Mouse (Mus musculus): ENCODE measurements around the gene Arhgef10l. TPM values are rescaled to one million over a fixed set of nuclear protein-coding genes. Genes with fewer than 3 reads are reported as not detected.

Gene Arhgef10l
- total and polyA plus RNA-seq, 3 experiments: 10.2 to 26.0 TPM; not detected in 1

GRCm38 (mm10) chr4:140555273-140555672 is 110.5 kb downstream of the Arhgef10l start (continued):
- no peak for TF ChIP-seq EP300 (IDR thresholded peaks at IDR 0.05; ENCODE audit: low read depth in 1 of 2, low read length in 2 of 2)
- TF ChIP-seq MYC (IDR thresholded peaks at IDR 0.05; ENCODE audit: low read depth, low read length): no peak
- TF ChIP-seq ETS1 (IDR thresholded peaks at IDR 0.05; ENCODE audit: low read depth, low read length): no peak
- no peak for TF ChIP-seq RCOR1 (IDR thresholded peaks at IDR 0.05; ENCODE audit: low read depth, low read length)
- no peak for TF ChIP-seq CHD2 (IDR thresholded peaks at IDR 0.05; ENCODE audit: low read length)
- no peak for TF ChIP-seq USF2 (IDR thresholded peaks at IDR 0.05; ENCODE audit: borderline replicate concordance in 1 of 2, insufficient read depth in 1 of 2, low read depth in 1 of 2, low read length in 2 of 2)
- TF ChIP-seq CHD1 (IDR thresholded peaks at IDR 0.05; ENCODE audit: low read depth, low read length): no peak
- no peak for TF ChIP-seq E2F4 (IDR thresholded peaks at IDR 0.05; ENCODE audit: borderline replicate concordance, low read depth, low read length)
- peak; percentile 83 to 84 (median 84) for TF ChIP-seq CTCF (IDR thresholded peaks at IDR 0.05 in 2 of 3, conservative IDR thresholded peaks at IDR 0.05 in 1 of 3; ENCODE audit: control insufficient read depth in 1 of 3, insufficient read depth in 1 of 3, low read depth in 2 of 3, low read length in 3 of 3, poor library complexity in 1 of 3, severe bottlenecking in 1 of 3)
- TF ChIP-seq BHLHE40 (IDR thresholded peaks at IDR 0.05; ENCODE audit: borderline replicate concordance, low read depth, low read length): no peak
- no peak for TF ChIP-seq GATA1 (IDR thresholded peaks at IDR 0.05; ENCODE audit: low read depth, low read length)
- TF ChIP-seq POLR2AphosphoS5 (IDR thresholded peaks at IDR 0.05; ENCODE audit: borderline replicate concordance, low read depth, low read length): no peak
- TF ChIP-seq KAT2A (conservative IDR thresholded peaks at IDR 0.05; ENCODE audit: low read depth, low read length): no peak
- TF ChIP-seq NELFE (IDR thresholded peaks at IDR 0.05; ENCODE audit: low read depth, low read length): no peak

- TF ChIP-seq SMC3 (IDR thresholded peaks at IDR 0.05; ENCODE audit: low read depth, low read length) (no peak), EP300 (IDR thresholded peaks at IDR 0.05; ENCODE audit: low read depth in 1 of 2, low read length in 2 of 2) (no peak), BHLHE40 (IDR thresholded peaks at IDR 0.05; ENCODE audit: borderline replicate concordance, low read depth, low read length) (no peak), KAT2A (conservative IDR thresholded peaks at IDR 0.05; ENCODE audit: low read depth, low read length) (no peak), HCFC1 (IDR thresholded peaks at IDR 0.05; ENCODE audit: low read depth, low read length) (no peak), POLR2AphosphoS5 (IDR thresholded peaks at IDR 0.05; ENCODE audit: borderline replicate concordance, low read depth, low read length) (no peak), MYC (IDR thresholded peaks at IDR 0.05; ENCODE audit: low read depth, low read length) (no peak), MAZ (IDR thresholded peaks at IDR 0.05; ENCODE audit: low read depth, low read length) (no peak), CTCF (IDR thresholded peaks at IDR 0.05 in 2 of 3, conservative IDR thresholded peaks at IDR 0.05 in 1 of 3; ENCODE audit: control insufficient read depth in 1 of 3, insufficient read depth in 1 of 3, low read depth in 2 of 3, low read length in 3 of 3, poor library complexity in 1 of 3, severe bottlenecking in 1 of 3) (no peak), MXI1 (IDR thresholded peaks at IDR 0.05; ENCODE audit: low read depth, low read length) (no peak), GATA1 (IDR thresholded peaks at IDR 0.05; ENCODE audit: low read depth, low read length) (no peak), ZKSCAN1 (IDR thresholded peaks at IDR 0.05; ENCODE audit: low read depth, low read length) (no peak), CHD1 (IDR thresholded peaks at IDR 0.05; ENCODE audit: low read depth, low read length) (no peak), USF1 (IDR thresholded peaks at IDR 0.05; ENCODE audit: low read depth, low read length) (no peak), ZMIZ1 (IDR thresholded peaks at IDR 0.05; ENCODE audit: low read depth, low read length) (no peak), TBP (IDR thresholded peaks at IDR 0.05; ENCODE audit: low read depth, low read length) (no peak), ELF1 (IDR thresholded peaks at IDR 0.05; ENCODE audit: low read depth, low read length) (no peak), MYB (IDR thresholded peaks at IDR 0.05; ENCODE audit: low read depth, low read length) (no peak), GABPA (IDR thresholded peaks at IDR 0.05; ENCODE audit: low read depth, low read length) (no peak), SIN3A (IDR thresholded peaks at IDR 0.05; ENCODE audit: low read length) (no peak)
- Histone ChIP-seq H3K9me3 (replicated peaks; ENCODE audit: insufficient read depth, low read length) (no peaks in the 10 kb centered on the region), H3K27ac (ENCODE audit: control insufficient read depth, low read depth, low read length) (no peak overlapping the region), H3K27me3 (ENCODE audit: control insufficient read depth in 1 of 2, insufficient read depth in 2 of 2, low read length in 2 of 2) (no peaks in the 10 kb centered on the region), H3K9ac (ENCODE audit: control insufficient read depth, low read depth, low read length, poor library complexity, severe bottlenecking) (no peak overlapping the region), H3K79me2 (ENCODE audit: control insufficient read depth, insufficient read depth, low read length, poor library complexity) (no peaks in the 10 kb centered on the region), H3K36me3 (ENCODE audit: control insufficient read depth in 1 of 2, insufficient read depth in 2 of 2, low read length in 2 of 2) (no peaks in the 10 kb centered on the region), H3K4me3 (ENCODE audit: control insufficient read depth in 1 of 2, insufficient read depth in 1 of 2, low read depth in 2 of 2, low read length in 2 of 2) (no peak overlapping the region), H3K4me1 (ENCODE audit: control insufficient read depth in 1 of 2, insufficient read depth in 2 of 2, low read length in 2 of 2) (no peaks in the 10 kb centered on the region)
- no peak for DNase-seq (ENCODE audit: low read depth, low spot score)
Observed at GRCm38 (mm10) chr4:140554552-140554951, 111.3 kb downstream of the Arhgef10l start.
